Mouse (Mus musculus) mesoderm, embryonic 11.5 days (tissue): ENCODE results near the gene Ccm2l.

Experiments used
- DNase-seq: peaks from one replicate; pipeline ENCODE4 v3.0.0-alpha.2; 2012; ENCODE audit warnings: low read depth, low spot score

Gene Ccm2l

GRCm38 (mm10) chr2:153089316-153089715 is 23.6 kb downstream of the Ccm2l start:
- DNase-seq, result no peak

- DNase-seq, result no peak
These were observed 24.9 kb downstream of the Ccm2l start for GRCm38 (mm10) chr2:153090551-153091165.

- peak; percentile 66 for DNase-seq
These were observed 41.5 kb downstream of the Ccm2l start for GRCm38 (mm10) chr2:153107046-153107766.

- no peak for DNase-seq
These were observed 42.0 kb downstream of the Ccm2l start for GRCm38 (mm10) chr2:153107802-153108201.

GRCm38 (mm10) chr2:153108313-153109264 is 42.8 kb downstream of the Ccm2l start, which contains the start of gene Hck:
Gene Hck, plus strand, starts transcription at chr2:153108468.
- peak; percentile 35 for DNase-seq

- no peak for DNase-seq
These were observed 43.8 kb downstream of the Ccm2l start for GRCm38 (mm10) chr2:153109596-153109995.

- DNase-seq, result no peak
These were observed 45.5 kb downstream of the Ccm2l start for GRCm38 (mm10) chr2:153111298-153111697.

GRCm38 (mm10) chr2:153115679-153116081 is 49.9 kb downstream of the Ccm2l start:
- DNase-seq, result no peak

GRCm38 (mm10) chr2:153117051-153117486 is 51.3 kb downstream of the Ccm2l start:
- no peak for DNase-seq

GRCm38 (mm10) chr2:153119488-153119887 is 53.7 kb downstream of the Ccm2l start:
- no peak for DNase-seq

- DNase-seq, result no peak
These were observed 54.4 kb downstream of the Ccm2l start for GRCm38 (mm10) chr2:153120126-153120525.

- DNase-seq, result no peak
These were observed 56.3 kb downstream of the Ccm2l start for GRCm38 (mm10) chr2:153121821-153122615.

- no peak for DNase-seq
These were observed 56.9 kb downstream of the Ccm2l start for GRCm38 (mm10) chr2:153122701-153123100.

GRCm38 (mm10) chr2:153125875-153126274 is 60.1 kb downstream of the Ccm2l start:
- no peak for DNase-seq

- DNase-seq, result peak; percentile 28
These were observed 65.3 kb downstream of the Ccm2l start for GRCm38 (mm10) chr2:153131019-153131418.
